Comparison of ENCODE assay signal across 8 mouse cellular contexts in genomic region chr1:64689561-64690212, GRCm38 (mm10). TPM values are rescaled to one million over a fixed set of nuclear protein-coding genes. Genes with fewer than 3 reads are reported as not detected.
A peak's percentile ranks its signal among the peaks of the same experiment; 100 is the strongest.
DNase-seq lines count a peak whose midpoint lies in the region; ATAC-seq and TF ChIP-seq lines count a peak whose summit lies in the region.

No protein-coding gene starts in this region.

- no peak for DNase-seq in lung, postnatal 0 days (ENCODE audit: low spot score)
- DNase-seq in lung, postnatal 14 days = no peak
- no peak for DNase-seq in intestine, embryonic 14.5 days (ENCODE audit: low spot score)
- no peak for DNase-seq in midbrain, embryonic 11.5 days (ENCODE audit: low spot score, missing footprints)
- DNase-seq in frontal cortex, postnatal 36 days (ENCODE audit: low spot score in 2 of 2) = no peak
- no peak for DNase-seq in layer of hippocampus, postnatal 10 days (ENCODE audit: low spot score in 2 of 2)
- no peak for DNase-seq in adrenal gland, adult 18-20 months (ENCODE audit: low spot score in 2 of 2)

- WGBS in lung, postnatal 0 days = 16% methylated on average over 9 of the region's 9 CpGs
- 21% methylated on average over 9 of the region's 9 CpGs for WGBS in embryonic facial prominence, embryonic 12.5 days
- 21% methylated on average over 9 of the region's 9 CpGs for WGBS in intestine, embryonic 14.5 days
- WGBS in midbrain, embryonic 11.5 days = 28% methylated on average over 9 of the region's 9 CpGs

- no peak for TF ChIP-seq EP300 in lung, postnatal 0 days (IDR thresholded peaks at IDR 0.05)

- no peak for ATAC-seq in lung, postnatal 0 days
- ATAC-seq in embryonic facial prominence, embryonic 12.5 days (ENCODE audit: insufficient number of reproducible peaks, insufficient read depth, low FRiP score, low TSS enrichment) = no peak
- ATAC-seq in intestine, embryonic 14.5 days (replicated peaks; ENCODE audit: low FRiP score, low TSS enrichment, low read depth) = no peak
- no peak for ATAC-seq in midbrain, embryonic 11.5 days (ENCODE audit: low FRiP score)

- peak overlapping the region; percentile 63 for H3K4me2 ChIP-seq in lung, postnatal 0 days (replicated peaks; ENCODE audit: low read depth, low read length)
- peak overlapping the region; percentile 84 for H3K4me2 ChIP-seq in embryonic facial prominence, embryonic 12.5 days (replicated peaks)
- peak overlapping the region; percentile 90 for H3K4me2 ChIP-seq in intestine, embryonic 14.5 days (ENCODE audit: low read length)
- H3K4me2 ChIP-seq in midbrain, embryonic 11.5 days = peak overlapping the region; percentile 80

- H3K27ac ChIP-seq in lung, postnatal 0 days (ENCODE audit: low read length) = no peak overlapping the region
- peak overlapping the region; percentile 37; the same call in 1 of the 2 replicates for H3K27ac ChIP-seq in embryonic facial prominence, embryonic 12.5 days
- H3K27ac ChIP-seq in intestine, embryonic 14.5 days (ENCODE audit: low read depth) = peak overlapping the region; percentile 54; the same call in 1 of the 2 replicates
- no peak overlapping the region for H3K27ac ChIP-seq in midbrain, embryonic 11.5 days (ENCODE audit: low read depth, low read length)

- H3K9me3 ChIP-seq in lung, postnatal 0 days (ENCODE audit: low read length) = no peaks in the 10 kb centered on the region
- no peaks in the 10 kb centered on the region for H3K9me3 ChIP-seq in embryonic facial prominence, embryonic 12.5 days
- no peaks in the 10 kb centered on the region for H3K9me3 ChIP-seq in intestine, embryonic 14.5 days (ENCODE audit: control insufficient read depth, low read length)
- no peaks in the 10 kb centered on the region for H3K9me3 ChIP-seq in midbrain, embryonic 11.5 days (ENCODE audit: control insufficient read depth, low read length)

- peaks cover 9% of the 10 kb centered on the region; the same call in 1 of the 2 replicates for H3K4me1 ChIP-seq in lung, postnatal 0 days (ENCODE audit: insufficient read depth, low read depth, low read length)
- peaks cover 19% of the 10 kb centered on the region; the same call in 1 of the 2 replicates for H3K4me1 ChIP-seq in embryonic facial prominence, embryonic 12.5 days
- peaks cover 17% of the 10 kb centered on the region for H3K4me1 ChIP-seq in intestine, embryonic 14.5 days (replicated peaks; ENCODE audit: control insufficient read depth, insufficient read depth, low read length)
- peaks cover 9% of the 10 kb centered on the region for H3K4me1 ChIP-seq in midbrain, embryonic 11.5 days (ENCODE audit: control insufficient read depth, insufficient read depth, low read length)

- no peak for TF ChIP-seq CTCF in lung, postnatal 0 days (IDR thresholded peaks at IDR 0.05)

- no peaks in the 10 kb centered on the region for H3K36me3 ChIP-seq in lung, postnatal 0 days (ENCODE audit: insufficient read depth, low read length)
- no peaks in the 10 kb centered on the region for H3K36me3 ChIP-seq in embryonic facial prominence, embryonic 12.5 days
- no peaks in the 10 kb centered on the region for H3K36me3 ChIP-seq in intestine, embryonic 14.5 days (ENCODE audit: control insufficient read depth, insufficient read depth, low read length)
- H3K36me3 ChIP-seq in midbrain, embryonic 11.5 days (ENCODE audit: control insufficient read depth, insufficient read depth, low read length) = no peaks in the 10 kb centered on the region

- no peak overlapping the region for H3K9ac ChIP-seq in lung, postnatal 0 days (replicated peaks; ENCODE audit: low read depth)
- peak overlapping the region; percentile 77 for H3K9ac ChIP-seq in embryonic facial prominence, embryonic 12.5 days
- H3K9ac ChIP-seq in intestine, embryonic 14.5 days (ENCODE audit: low read length) = peak overlapping the region; percentile 61
- peak overlapping the region; percentile 66 for H3K9ac ChIP-seq in midbrain, embryonic 11.5 days (ENCODE audit: low read length)

- no peaks in the 10 kb centered on the region for H3K27me3 ChIP-seq in lung, postnatal 0 days (replicated peaks; ENCODE audit: insufficient read depth, low read length)
- no peaks in the 10 kb centered on the region for H3K27me3 ChIP-seq in embryonic facial prominence, embryonic 12.5 days
- no peaks in the 10 kb centered on the region for H3K27me3 ChIP-seq in intestine, embryonic 14.5 days (replicated peaks; ENCODE audit: control insufficient read depth, insufficient read depth, low read length)
- H3K27me3 ChIP-seq in midbrain, embryonic 11.5 days (ENCODE audit: control insufficient read depth, insufficient read depth, low read length) = no peaks in the 10 kb centered on the region

- H3K4me3 ChIP-seq in lung, postnatal 0 days (ENCODE audit: low read depth, low read length) = peak overlapping the region; percentile 81; the same call in 1 of the 2 replicates
- H3K4me3 ChIP-seq in embryonic facial prominence, embryonic 12.5 days = peak overlapping the region; percentile 61
- peak overlapping the region; percentile 77 for H3K4me3 ChIP-seq in intestine, embryonic 14.5 days (ENCODE audit: low read depth, low read length)
- H3K4me3 ChIP-seq in midbrain, embryonic 11.5 days (ENCODE audit: low read depth, low read length) = peak overlapping the region; percentile 87

RNA-seq across cellular contexts. Expression of gene Ccnyl1, which starts 0.6 kb away (rescaled TPM):
- polyA plus RNA-seq in lung, postnatal 0 days (2015; fragmentation: Nextera tagmentation; extraction: Ambion mirVana) = 3.9 and 4.5 TPM in 2 replicates
- polyA plus RNA-seq in embryonic facial prominence, embryonic 12.5 days (2016; fragmentation: Nextera tagmentation; extraction: Ambion mirVana) = 6.6 and 8.2 TPM in 2 replicates
- polyA plus RNA-seq in intestine, embryonic 14.5 days (2014; fragmentation: Nextera tagmentation; extraction: Ambion mirVana) = 7.2 and 8.5 TPM in 2 replicates
- 10.2 and 12.9 TPM in 2 replicates for polyA plus RNA-seq in midbrain, embryonic 11.5 days (2014; fragmentation: Nextera tagmentation; extraction: Ambion mirVana)
- 10 to 100 TPM; 23.4 to 25.0 TPM for total RNA-seq in layer of hippocampus, postnatal 10 days (2021)
- 10 to 100 TPM; 15.9 to 16.5 TPM for total RNA-seq in adrenal gland, adult 18-20 months (2021)

RNA-seq across cellular contexts. Expression of gene Fzd5, which starts 47.9 kb away (rescaled TPM):
- 3.1 and 3.5 TPM in 2 replicates for polyA plus RNA-seq in lung, postnatal 0 days (2015; fragmentation: Nextera tagmentation; extraction: Ambion mirVana)
- 2.4 and 2.5 TPM in 2 replicates for polyA plus RNA-seq in embryonic facial prominence, embryonic 12.5 days (2016; fragmentation: Nextera tagmentation; extraction: Ambion mirVana)
- 7.0 and 9.0 TPM in 2 replicates for polyA plus RNA-seq in intestine, embryonic 14.5 days (2014; fragmentation: Nextera tagmentation; extraction: Ambion mirVana)
- polyA plus RNA-seq in midbrain, embryonic 11.5 days (2014; fragmentation: Nextera tagmentation; extraction: Ambion mirVana) = 0.18 and 0.52 TPM in 2 replicates
- total RNA-seq in layer of hippocampus, postnatal 10 days (2021) = 1 to 10 TPM in 1 of 2 experiments, under 1 TPM in 1; 0.83 to 1.0 TPM
- 10 to 100 TPM; 15.9 to 20.5 TPM for total RNA-seq in adrenal gland, adult 18-20 months (2021)

Comparison
In these comparisons a context has a peak if more than half of its experiments do, and no peak if none do; other contexts are left out.
1. H3K27ac ChIP-seq: peak in embryonic facial prominence, embryonic 12.5 days (single experiment) and intestine, embryonic 14.5 days (single experiment); none in lung, postnatal 0 days (single experiment) and midbrain, embryonic 11.5 days (single experiment).
2. Peak in every context shown above with its lines, with median percentiles within 50 percentile points of each other: H3K4me2 ChIP-seq and H3K4me3 ChIP-seq.